Mouse (Mus musculus): ENCODE data around the gene Cmbl. TPM values are rescaled to one million over a fixed set of nuclear protein-coding genes. Genes with fewer than 3 reads are reported as not detected.
A peak's percentile ranks its signal among the peaks of the same experiment; 100 is the strongest.

The Cmbl gene
- total RNA-seq, 2 experiments from 2014 or later: 14.5 to 16.3 TPM

- peak; percentile 58 to 76 for DNase-seq (ENCODE audit: low spot score in 2 of 2)
- intact Hi-C loops (cut with DNase I): no loop called here
Observed at GRCm38 (mm10) chr15:31602426-31602825, 37.2 kb downstream of the Cmbl start.

GRCm38 (mm10) chr15:31603113-31603512, 37.9 kb downstream of the Cmbl start:
- no peak for DNase-seq (ENCODE audit: low spot score in 2 of 2)
- intact Hi-C loops (cut with DNase I): no loop called here

GRCm38 (mm10) chr15:31606821-31607220, 41.6 kb downstream of the Cmbl start:
- intact Hi-C loops (cut with DNase I): no loop called here
- DNase-seq (ENCODE audit: low spot score in 2 of 2): no peak

- intact Hi-C loops (cut with DNase I): loop anchor here (5.0 to 10.0 kb wide), 4 partner anchors 631 to 1121 kb away; partner anchors contain the start of gene Sema5a
- DNase-seq (ENCODE audit: low spot score in 2 of 2): peak in 1 of 2 experiments; percentile 46
Observed at GRCm38 (mm10) chr15:31611027-31611426, 45.8 kb downstream of the Cmbl start.

DNA sequence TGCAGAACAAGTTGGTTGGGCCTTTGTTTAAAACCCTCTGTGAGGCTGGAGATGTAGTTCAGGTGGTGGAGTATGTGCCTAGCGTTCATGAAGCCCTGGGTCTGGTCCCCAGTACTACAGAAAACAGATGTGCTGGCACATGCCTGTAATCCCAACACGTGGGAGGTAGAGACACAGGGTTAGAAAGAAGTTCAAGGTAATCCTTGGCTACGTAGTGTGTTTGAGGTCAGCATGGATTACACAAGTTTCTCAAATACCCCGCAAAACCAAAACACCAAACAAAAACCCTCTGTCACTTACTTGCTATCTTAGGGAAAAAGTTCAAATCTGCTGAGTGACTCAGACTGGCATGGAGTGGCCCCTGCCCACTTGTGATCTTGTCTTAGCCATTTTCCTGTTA, 46.8 kb downstream of the Cmbl start:
- intact Hi-C loops (cut with DNase I): loop anchor here (5.0 to 10.0 kb wide), 4 partner anchors 630 to 1120 kb away; partner anchors contain the start of gene Sema5a
- DNase-seq (ENCODE audit: low spot score in 2 of 2): no peak

DNA sequence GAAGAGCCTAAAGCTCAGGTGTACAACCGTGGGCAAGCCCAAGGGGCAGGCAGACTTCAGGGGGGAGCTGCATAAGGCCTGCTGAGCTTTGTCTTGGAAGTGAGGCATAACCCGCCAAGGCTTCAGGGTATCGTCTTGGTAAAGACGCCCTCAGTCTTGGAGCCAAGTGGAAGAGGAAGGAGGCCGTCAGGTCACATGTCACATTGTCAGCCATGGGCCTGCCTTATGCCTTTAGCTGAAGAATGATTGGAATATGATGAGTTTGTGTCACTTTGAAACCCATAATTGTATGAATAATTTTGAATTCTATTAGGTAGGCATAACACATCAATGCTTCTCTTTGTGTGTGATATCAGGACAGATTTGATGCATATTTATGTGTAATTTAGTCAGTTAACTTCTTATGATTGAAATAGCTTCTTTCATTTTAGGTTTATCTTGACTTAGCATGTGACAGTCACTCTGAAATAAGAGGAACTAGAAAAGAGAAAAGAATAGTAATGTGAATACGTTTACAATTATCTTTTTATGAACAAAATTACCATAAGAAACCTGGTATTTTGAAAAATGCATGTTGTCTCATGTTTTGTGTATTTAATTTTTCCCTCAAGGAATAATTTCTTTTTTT, 48.8 kb downstream of the Cmbl start:
- DNase-seq (ENCODE audit: low spot score in 2 of 2): no peak
- intact Hi-C loops (cut with DNase I): loop anchor here (5.0 to 10.0 kb wide), 4 partner anchors 628 to 1118 kb away; partner anchors contain the start of gene Sema5a

DNA sequence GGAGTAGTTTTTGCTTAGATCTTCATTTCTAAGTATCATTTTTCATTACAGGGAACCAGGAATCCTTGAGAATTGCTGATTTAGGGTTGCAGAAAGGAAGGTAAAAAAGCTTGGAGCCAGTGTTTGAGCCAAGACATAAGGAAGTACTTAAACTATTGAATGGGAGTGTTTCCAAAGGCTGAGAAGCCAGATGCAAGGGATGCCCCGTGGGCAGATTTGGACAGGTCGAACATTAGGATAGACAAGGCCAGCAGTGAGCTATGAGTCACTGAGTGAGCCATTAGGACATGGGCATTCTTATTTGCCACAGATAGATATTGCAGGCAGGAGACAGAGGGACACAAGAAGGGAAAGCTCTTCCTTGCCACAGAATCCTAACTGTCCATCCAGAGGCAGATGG, 49.5 kb downstream of the Cmbl start:
- no peak for DNase-seq (ENCODE audit: low spot score in 2 of 2)
- intact Hi-C loops (cut with DNase I): loop anchor here (5.0 to 10.0 kb wide), 4 partner anchors 628 to 1118 kb away; partner anchors contain the start of gene Sema5a

DNA sequence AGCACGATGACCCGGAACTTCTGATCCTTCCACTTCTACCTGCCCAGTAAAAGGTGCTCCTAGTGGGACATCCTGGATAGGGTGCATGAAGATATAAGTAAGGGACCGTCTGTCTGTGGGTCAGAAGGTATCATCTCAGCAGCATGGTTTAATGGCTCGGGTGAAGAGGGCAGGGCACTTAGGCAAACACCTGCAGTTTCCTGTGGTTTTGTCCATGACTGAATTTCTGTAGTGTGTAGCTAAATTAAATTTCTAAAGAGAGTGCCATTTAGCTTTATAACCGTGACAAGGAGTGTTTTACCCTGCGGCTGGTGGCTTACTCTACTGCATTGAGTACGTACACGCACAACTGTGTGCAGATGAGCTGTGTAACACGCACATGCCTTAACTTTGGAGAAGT, 52.1 kb downstream of the Cmbl start:
- DNase-seq (ENCODE audit: low spot score in 2 of 2): no peak
- intact Hi-C loops (cut with DNase I): loop anchor here (10.0 kb wide), 2 partner anchors 828 to 948 kb away; no protein-coding TSS in a partner anchor

DNA sequence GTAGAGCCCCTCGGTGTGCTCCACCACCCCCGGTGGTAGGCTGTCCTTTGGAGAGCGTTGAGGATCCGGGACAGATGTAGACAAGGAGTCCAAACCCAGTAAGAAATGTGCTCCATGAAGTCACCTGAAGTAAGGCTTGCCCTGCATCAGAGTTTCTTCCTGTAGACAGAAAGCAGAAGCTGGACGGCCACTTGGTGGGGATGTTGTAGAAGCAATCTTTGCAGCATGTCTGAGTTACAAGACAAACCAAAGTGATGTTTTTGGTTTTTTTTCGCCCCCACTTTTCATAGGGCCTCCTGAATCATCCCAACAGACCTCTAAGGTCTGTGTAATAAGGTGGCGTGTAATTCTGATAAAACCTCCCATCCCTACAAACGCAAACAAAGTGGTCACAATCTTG, 54.3 kb downstream of the Cmbl start:
- DNase-seq (ENCODE audit: low spot score in 2 of 2): no peak
- intact Hi-C loops (cut with DNase I): loop anchor here (10.0 kb wide), 2 partner anchors 825 to 945 kb away; no protein-coding TSS in a partner anchor

DNA sequence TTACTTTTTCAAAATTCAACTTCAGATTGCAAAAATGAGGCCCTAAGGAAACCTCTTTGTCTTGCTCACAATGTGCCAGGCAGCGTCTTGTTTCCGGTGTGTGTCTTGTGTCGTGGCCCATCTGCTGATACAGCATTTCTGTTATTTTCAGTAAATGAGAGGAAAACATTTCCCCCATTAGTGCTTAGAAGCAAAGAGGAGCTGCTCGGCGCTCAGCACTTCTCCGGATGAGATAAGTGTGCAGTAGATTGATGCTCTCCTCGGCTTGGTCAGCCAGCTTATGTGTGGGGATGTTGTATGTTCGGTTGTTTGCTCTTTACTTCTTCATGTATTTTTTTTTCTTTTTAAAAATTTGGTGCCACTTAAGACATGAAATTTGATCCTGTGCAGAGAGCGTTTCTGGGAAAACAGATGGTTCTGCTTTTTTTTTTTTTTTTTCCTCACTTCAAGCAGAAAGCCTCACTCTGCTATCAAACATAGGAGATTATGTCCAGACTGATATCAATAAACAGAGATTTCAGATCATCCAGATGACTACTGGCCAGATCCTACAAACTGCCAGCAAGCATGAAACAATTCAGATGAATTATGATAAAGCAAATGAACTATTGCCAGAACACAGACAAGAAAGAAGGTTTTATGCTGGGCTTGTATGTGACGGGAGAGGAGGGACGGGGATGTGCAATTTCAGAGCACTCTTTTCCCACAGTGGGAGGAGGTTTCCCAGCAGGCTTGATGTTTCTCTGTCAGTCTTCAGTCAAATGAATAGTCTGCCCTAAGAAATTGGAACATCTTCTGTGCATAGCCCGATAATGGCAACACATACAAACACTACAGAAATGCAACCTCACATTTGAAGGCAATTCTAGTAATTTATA, 62.3 kb downstream of the Cmbl start:
- DNase-seq (ENCODE audit: low spot score in 2 of 2): peak in 1 of 2 experiments; percentile 9
- intact Hi-C loops (cut with DNase I): no loop called here

- no peak for DNase-seq (ENCODE audit: low spot score in 2 of 2)
- intact Hi-C loops (cut with DNase I): no loop called here
Observed at GRCm38 (mm10) chr15:31628180-31628579, 63.0 kb downstream of the Cmbl start.

DNA sequence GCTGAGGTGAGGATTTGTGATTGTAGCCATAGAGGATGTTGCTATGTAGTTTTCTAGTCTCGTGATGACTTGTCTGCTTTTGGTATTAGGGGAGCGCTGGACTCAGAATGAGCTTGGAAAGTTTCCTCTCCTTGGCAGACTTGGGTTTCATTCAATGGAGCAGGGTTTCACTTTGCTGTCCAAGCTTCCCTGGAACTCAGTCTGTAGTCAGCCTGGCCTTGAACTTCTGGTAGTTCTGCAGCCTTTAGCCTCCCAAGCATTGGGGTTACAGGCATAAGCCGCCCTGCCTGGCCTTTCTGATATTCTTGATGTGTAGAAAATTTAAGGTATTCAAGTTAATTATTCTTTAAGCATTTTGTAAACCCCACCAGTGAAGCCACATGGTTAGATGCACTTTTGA, 64.4 kb downstream of the Cmbl start:
- intact Hi-C loops (cut with DNase I): no loop called here
- DNase-seq (ENCODE audit: low spot score in 2 of 2): no peak

DNA sequence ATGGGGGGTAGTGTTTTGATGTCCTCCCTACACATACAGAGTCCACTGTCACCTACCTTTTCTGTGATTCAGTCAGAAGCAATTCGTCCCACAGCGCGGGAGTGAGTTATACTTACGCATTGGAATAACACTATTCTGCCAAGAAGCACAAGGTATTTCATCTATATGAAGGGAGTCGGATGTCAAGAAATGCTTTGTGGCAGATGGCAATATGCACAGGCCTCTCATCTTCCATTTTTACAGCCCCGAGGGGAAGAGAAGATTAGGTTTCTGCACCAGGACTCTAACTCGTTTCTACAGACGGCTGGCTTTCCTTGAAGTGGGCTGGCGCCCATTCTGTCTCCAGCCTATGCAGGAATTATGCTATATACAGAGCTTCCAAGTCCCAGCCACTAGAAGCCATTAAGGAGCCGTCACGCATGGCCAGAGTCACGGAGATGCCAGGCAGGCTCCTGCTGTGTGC, 66.2 kb downstream of the Cmbl start:
- intact Hi-C loops (cut with DNase I): no loop called here
- no peak for DNase-seq (ENCODE audit: low spot score in 2 of 2)

DNA sequence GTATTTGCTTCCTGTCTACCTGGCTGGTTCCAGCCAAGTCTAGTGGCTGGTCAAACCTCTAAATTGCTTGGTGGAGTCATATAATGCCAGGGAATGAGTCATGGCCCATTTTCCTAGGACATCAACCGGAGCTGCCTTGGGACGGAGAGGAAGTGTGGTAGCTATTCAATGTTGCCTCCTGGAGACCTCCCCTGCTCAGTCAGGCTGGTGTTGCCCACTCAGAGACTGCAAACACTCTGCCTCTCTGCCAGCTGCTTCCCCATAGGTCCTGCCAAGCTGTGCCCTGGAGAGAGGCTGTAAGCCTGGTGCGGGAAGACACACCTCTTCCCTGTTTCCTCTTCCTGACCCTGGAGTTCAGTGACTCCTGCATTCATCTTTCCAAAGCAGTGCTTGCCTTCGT, 67.3 kb downstream of the Cmbl start:
- no peak for DNase-seq (ENCODE audit: low spot score in 2 of 2)
- intact Hi-C loops (cut with DNase I): no loop called here

DNA sequence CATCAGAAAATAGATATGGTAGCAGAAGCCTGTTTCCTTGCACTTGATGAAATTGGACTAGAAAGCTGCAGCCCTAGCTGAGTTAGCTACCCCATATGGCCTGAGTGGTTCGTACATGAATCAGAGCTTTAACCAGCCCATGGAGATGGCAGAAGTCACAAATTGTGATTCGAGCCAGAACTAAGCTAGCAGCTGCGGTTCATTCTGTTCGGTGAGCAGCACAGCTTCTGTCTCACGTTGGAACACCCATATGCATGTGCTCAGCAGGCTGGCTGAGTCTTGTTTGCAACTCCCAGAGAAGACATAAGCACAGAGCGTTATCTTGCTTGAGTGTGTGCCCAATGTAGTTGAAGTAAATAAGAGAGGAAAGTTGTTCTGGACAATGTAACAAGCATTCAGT, 69.4 kb downstream of the Cmbl start:
- peak; percentile 38 to 76 for DNase-seq (ENCODE audit: low spot score in 2 of 2)
- intact Hi-C loops (cut with DNase I): no loop called here

DNA sequence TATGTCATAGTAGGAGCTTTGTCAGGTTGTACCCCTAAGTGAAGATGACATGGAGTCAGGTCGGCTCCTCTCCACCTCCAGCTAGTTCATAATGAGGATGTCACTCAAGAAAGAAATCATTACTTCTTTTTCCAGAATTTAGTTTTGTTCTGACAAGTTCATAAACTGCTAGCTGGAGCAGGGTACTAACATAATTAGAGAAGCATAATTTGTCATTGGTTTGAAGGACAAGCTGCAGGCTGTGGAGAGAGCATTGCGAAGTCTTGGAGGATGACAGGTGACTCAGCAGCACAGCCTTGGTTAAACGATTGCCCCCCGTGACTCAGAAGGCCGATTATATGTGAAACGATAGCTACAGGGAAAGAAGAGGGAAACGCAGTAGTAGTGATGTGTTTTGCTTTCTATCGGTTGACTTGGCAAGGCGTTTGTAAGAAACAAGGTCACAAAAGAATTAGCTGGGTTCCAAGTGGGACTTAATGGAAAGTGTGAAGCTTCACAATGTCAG, 71.0 kb downstream of the Cmbl start:
- DNase-seq (ENCODE audit: low spot score in 2 of 2): no peak
- intact Hi-C loops (cut with DNase I): no loop called here
